Mouse (Mus musculus) erythroblast, adult 5-6 weeks (primary cell): ENCODE results near the gene Slc6a17. TPM values are rescaled to one million over a fixed set of nuclear protein-coding genes. Genes with fewer than 3 reads are reported as not detected.
A peak's percentile ranks its signal among the peaks of the same experiment; 100 is the strongest.

ENCODE experiments used
- ATAC-seq: replicated peaks from 2 replicates; pipeline ENCODE4 v1.8.0; 2016; ENCODE audit warnings: moderate number of reproducible peaks, mild to moderate bottlenecking, moderate TSS enrichment, inconsistent platforms; ENCODE audit not compliant: poor library complexity, low FRiP score, severe bottlenecking
- total RNA-seq, 2 experiments: library from RNA; stranded (forward) in 1 of 2; stranded (reverse) in 1 of 2; fragments of 150-400 nt in 1 of 2; fragments of 200-764, 138-1000 nt in 1 of 2; gene quantifications; 2 replicates each; pipeline versions ENCODE4 v1.2.3 to v1.2.4; 2015 to 2017; ENCODE audit warnings: low replicate concordance in 2 of 2

The Slc6a17 gene
- total RNA-seq (2015; ENCODE audit: low replicate concordance): not detected in 2 replicates
- total RNA-seq (2017; ENCODE audit: low replicate concordance): not detected in 2 replicates

GRCm38 (mm10) chr3:107517631-107518108, at the start of gene Slc6a17:
Slc6a17 (minus strand) TSS chr3:107518018.
- ATAC-seq: no peak

- no peak for ATAC-seq
Observed at GRCm38 (mm10) chr3:107565331-107565730, 47.5 kb upstream of the Slc6a17 start.

DNA sequence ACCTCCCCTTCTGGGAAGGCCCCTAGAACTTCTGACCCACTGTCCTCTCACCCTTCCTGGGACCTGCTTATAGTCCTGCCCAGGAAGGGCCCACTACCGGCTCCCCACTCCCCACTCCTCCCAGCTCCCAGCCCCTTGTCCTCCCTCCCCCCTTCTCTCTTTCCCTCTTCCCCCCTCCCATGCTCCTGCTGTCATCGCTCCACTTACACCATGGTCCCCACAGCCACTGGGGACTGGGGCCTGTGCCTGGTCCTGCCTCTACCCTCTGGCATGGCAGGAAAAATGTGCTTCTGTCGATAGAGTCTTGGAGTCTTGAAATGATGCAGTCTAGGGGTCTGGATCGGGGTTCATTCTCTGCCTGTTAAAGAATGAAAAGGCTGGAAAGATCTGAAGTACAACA, 46.1 kb upstream of the Slc6a17 start:
- ATAC-seq: no peak

DNA sequence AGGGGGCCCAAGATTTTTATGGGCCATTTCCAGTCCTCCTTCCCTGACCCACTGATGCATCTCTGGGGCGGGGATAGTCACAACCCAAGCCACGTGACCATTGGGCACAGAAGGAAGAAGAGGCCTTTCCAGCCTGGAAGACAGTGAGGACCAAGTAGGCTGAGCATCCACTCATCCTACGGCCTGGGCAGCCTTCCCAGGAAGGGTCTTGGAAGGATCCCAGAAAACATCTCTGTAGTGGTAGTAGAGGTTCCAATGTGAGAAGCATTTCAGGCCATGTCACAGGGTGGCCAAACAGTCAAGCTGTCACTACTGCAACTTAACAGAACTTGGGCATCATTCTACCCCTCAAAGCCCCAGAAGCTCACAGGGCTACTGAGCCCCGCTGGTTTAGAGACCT, 44.8 kb upstream of the Slc6a17 start:
- ATAC-seq: no peak

GRCm38 (mm10) chr3:107562104-107562503, 44.3 kb upstream of the Slc6a17 start:
- no peak for ATAC-seq

- ATAC-seq: peak; percentile 53; the same call in 1 of the 2 replicates
Observed at GRCm38 (mm10) chr3:107559183-107559582, 41.4 kb upstream of the Slc6a17 start.

DNA sequence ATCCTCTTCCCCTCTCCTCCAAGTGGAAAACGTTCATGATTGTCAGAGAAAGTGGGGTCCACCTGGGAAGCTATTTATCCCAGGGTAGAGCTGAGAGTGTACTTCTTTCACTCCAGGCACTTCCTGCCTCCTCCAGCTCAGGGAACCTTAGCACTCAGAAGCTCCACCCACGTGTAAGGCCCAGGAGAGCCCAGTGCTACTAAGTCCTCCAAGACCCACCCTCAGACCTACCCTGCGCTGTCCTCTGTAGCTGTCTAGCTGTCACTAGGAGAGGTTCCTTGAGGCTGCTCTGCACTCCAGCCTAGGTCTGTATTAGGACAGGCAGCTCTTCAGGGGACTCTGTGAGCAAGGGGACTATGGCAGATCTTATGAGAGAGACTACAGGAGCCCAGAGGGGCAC, 40.9 kb upstream of the Slc6a17 start:
- ATAC-seq: no peak

- no peak for ATAC-seq
Observed at GRCm38 (mm10) chr3:107554842-107555241, 37.0 kb upstream of the Slc6a17 start, which contains the start of gene Ubl4b. Ubl4b (minus strand) TSS chr3:107555073.

GRCm38 (mm10) chr3:107550409-107551049, 32.7 kb upstream of the Slc6a17 start:
- ATAC-seq: no peak

GRCm38 (mm10) chr3:107546956-107547355, 29.1 kb upstream of the Slc6a17 start:
- ATAC-seq: no peak

DNA sequence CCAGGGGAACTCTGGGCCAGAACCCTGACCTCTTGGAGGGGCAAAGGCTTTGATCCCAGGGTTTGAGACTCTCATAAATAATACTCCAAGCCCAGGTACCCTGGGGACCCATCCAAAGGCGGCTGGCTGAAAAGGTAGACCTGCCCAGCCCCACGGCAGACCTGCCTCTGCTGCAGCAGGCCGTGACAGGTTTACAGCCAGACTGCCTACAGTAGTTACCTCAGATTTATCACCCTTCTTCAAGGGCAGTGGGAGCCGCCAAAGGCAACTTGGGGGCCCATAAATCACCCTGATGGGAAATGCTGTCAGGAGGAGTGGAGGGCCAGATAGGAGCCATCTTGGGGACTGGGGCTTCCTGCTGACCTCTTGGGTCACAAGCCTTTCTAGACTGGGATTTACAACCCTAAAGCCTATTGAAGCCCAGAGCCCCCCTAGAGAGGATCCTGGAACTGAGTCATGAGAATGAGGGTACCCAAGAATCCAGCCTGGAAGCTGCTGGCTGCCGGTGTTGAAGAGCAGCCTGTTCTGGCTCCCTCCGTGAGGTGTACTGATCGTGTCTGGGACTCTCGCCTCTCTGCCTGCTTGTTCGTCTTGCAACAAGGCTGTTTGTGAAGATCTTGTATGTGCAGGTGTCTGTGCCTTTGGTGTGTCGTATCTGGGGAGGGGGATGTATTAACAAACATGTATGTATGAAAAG, 28.0 kb upstream of the Slc6a17 start:
- no peak for ATAC-seq

- ATAC-seq: no peak
Observed at GRCm38 (mm10) chr3:107545278-107545677, 27.5 kb upstream of the Slc6a17 start.

DNA sequence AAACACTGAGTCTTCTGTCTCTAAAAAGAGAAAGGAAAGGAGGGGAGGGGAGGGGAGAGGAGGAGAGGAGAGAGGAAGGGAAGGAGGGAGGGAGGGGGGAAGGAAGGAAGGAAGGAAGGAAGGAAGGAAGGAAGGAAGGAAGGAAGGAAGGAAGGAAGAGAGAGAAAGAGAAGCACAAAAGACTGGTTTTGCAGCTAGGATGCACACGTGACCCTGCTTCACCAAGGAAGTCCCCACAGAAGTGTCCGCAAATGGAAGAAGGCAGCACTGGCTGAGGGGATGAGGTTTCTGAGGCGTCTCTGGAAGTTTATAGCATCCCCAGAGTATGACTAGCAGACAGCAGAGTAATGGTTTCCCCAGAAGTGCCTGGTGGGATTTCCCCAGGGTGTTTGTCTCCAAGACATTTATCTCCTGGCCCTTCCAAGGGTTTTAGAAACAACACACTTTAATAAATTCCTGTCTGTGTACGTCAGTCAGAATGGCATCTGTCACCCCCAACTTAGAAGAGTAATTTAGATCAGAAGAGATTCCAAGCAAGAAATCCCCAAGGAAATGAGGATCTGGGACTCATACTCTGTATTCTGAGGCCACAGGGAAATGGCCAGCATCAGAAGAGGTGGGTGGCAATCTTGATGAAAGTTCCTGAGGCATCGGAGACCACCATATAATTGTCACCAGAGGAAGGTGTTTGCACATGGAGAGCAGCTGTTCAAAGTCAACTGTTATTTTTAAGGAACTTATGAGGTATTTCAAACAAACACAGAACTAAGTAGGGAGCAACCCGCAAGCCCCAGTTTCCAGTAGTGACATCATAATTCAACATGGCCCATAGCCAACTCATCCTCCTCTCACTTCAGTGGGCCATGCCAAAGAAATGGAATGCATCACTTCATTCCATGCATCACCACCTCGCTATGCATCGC, 25.6 kb upstream of the Slc6a17 start:
- no peak for ATAC-seq

DNA sequence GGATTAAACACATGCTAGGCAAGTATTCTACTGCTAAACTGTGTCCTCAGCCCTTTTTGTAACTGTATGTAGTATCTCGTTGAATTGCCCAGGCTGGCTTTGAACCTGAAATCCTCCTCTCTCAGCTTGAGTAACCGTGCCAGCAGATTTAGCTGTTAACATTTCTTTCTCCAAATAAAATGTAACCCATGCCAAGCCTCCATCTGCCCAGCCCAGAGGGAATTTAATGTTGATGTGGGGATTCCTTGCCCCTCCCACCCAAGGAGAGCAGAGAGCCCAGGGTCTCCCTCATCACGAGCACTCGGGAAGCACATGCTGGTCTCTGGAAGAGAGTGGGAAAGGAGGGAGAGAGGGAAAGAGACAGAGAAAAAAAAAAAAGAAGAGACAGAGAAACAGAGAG, 24.8 kb upstream of the Slc6a17 start:
- ATAC-seq: no peak

GRCm38 (mm10) chr3:107537504-107537889, 19.7 kb upstream of the Slc6a17 start:
- no peak for ATAC-seq

DNA sequence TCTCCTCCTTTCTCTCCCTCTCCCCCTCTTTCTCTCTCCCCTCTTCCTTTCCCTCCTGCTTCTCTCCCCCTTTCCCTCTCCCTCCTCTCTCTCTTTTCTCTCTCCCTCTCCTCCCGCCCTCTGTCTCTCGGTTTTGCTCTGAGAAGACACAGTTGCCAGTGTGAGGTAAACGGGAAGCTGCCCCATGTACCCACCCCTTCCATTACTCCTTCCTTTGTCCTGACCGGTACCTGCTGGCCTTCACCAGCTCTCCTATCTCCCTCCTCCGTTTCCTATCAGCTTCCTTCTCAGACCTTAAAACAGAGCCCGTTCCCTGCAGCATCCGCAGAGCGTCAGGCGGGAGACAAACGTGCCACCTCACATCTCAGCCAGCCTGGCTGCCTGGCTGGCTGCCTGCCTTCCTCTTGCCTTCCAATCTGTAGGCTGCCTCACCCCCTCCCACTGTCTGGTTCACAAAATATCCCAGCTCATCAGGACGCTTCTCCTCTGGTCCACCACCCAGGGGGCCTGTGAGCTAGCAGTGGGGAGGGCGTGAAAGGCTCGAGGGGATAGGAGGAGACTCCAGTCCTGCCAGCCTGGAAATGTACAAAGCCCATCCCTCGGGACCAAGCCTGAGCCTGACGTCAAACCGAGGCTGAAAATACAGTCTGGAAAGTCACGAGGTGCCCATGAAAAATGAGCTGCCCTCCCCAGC, 19.1 kb upstream of the Slc6a17 start:
- ATAC-seq: no peak

GRCm38 (mm10) chr3:107534951-107535350, 17.1 kb upstream of the Slc6a17 start:
- ATAC-seq: no peak

- no peak for ATAC-seq
Observed at GRCm38 (mm10) chr3:107533532-107533931, 15.7 kb upstream of the Slc6a17 start.

- ATAC-seq: no peak
Observed at GRCm38 (mm10) chr3:107530581-107530980, 12.8 kb upstream of the Slc6a17 start.

DNA sequence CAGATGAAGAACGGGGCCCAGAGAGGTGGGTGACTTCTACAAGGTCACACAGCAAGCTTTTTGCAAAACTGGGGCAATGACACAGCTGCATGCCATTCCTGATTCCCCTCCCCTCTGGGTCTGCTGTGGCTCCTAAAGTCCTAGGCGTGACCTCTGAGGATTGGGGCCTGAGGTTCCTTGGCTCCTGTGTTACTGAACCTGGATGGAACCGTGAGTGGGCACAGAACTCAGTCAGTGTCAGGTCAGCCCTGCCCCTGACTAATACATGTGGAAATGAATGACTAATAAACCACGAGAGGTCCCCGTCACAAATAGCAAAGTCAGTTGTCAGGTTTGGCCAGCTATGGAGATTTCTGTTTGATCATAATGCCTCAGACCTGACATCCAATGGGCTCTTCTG, 11.4 kb upstream of the Slc6a17 start:
- no peak for ATAC-seq
